Mouse (Mus musculus): ENCODE data around the gene Lrg1. TPM values are rescaled to one million over a fixed set of nuclear protein-coding genes. Genes with fewer than 3 reads are reported as not detected.
"Not testable (repeated sequence)": the region's sequence is repeated elsewhere in the genome, so short reads cannot be mapped to it uniquely, and the experiment has no call there.

The Lrg1 gene
- total RNA-seq, 2 experiments from 2014 or later = 13.2 to 25.5 TPM

DNA sequence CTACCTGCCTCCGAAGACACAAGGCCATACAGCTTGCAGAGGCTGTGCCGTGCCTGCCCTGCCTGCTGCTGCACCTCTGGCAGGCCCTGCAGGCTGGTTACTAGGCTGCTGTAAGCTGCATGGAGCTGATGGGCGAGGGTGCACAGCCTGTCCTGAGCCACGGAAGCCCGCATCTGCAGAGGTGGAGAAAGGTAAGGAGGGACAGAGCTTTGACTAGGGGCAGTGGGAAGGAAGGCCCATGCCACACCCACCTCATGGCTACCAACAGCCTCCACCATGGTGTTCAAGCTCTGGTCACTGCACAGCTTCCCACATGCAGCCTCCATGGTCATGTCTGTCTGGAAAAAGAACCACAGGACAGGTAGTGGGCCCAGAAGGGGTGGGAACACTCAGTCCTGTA, 19.6 kb downstream of the Lrg1 start:
- intact Hi-C loops (cut with DNase I) = no loop called here
- TF ChIP-seq CTCF (IDR thresholded peaks at IDR 0.05) = no peak
- H3K4me3 ChIP-seq = no peak overlapping the region
- H3K27ac ChIP-seq = peak overlapping the region; percentile 68
- DNase-seq = peak; percentile 44

DNA sequence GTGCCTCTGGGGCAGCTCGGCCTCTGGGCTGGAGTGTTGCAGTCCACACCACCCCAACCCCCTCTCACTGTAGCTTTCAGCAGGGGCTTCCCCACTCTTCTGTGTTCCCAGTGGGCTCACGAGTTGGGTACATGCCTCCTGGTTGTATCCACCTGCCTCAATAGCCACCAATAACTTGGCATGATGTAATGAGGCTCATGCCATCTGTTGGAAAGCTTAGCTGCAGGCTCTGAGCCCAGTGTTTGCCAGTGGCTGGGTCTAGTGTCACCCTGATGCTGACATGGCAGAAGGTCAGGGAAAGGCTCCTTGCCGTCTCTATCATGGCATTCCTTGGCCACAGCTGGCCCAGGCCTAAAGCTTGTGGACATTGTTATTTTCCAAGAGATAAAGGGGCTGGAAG, 21.0 kb downstream of the Lrg1 start:
- no peak overlapping the region for H3K4me3 ChIP-seq
- peak overlapping the region; percentile 68 for H3K27ac ChIP-seq
- intact Hi-C loops (cut with DNase I) = no loop called here
- no peak for TF ChIP-seq CTCF (IDR thresholded peaks at IDR 0.05)
- DNase-seq = peak; percentile 83

DNA sequence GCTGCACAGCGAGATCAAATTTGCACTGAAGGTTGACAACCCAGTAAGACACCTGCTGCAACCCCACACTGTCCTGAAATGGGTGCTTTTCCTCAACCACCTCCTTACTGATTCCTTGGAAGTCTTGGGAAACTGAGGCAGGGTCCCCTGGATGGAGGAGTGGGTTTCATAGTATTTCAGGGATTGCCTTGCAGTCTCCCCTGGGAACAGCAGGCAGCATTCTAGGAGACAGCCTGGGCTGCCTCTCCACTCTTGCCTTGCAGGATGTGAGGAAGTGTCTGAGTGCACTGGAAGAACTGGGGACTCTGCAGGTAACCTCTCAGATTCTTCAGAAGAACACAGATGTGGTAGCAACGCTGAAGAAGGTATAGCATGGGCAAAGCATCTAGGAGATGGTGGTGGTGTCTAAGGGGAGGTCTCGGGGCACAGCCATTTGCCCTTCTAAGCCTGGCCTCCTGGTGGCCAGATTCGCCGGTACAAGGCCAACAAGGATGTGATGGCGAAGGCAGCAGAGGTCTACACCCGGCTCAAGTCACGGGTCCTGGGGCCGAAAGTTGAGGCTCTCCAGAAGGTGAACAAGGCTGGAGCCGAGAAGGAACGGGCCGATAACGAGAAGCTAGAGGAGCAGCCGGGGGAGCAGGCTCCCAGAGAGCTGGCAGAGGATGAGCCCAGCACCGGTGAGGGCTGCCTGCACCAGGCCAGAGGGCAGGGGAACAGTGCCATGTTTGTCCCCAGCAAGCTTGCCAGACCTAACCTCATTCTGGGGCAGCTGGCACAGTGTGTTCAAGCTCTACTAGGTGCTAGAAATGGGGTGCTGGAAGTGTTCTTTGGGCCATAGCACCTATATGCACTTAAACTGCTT, 22.9 kb downstream of the Lrg1 start:
- H3K27ac ChIP-seq = peak overlapping the region; percentile 68
- peak; percentile 35; the same call in 1 of the 2 replicates for TF ChIP-seq CTCF (IDR thresholded peaks at IDR 0.05)
- peak; percentile 84 for DNase-seq
- intact Hi-C loops (cut with DNase I) = no loop called here
- no peak overlapping the region for H3K4me3 ChIP-seq

DNA sequence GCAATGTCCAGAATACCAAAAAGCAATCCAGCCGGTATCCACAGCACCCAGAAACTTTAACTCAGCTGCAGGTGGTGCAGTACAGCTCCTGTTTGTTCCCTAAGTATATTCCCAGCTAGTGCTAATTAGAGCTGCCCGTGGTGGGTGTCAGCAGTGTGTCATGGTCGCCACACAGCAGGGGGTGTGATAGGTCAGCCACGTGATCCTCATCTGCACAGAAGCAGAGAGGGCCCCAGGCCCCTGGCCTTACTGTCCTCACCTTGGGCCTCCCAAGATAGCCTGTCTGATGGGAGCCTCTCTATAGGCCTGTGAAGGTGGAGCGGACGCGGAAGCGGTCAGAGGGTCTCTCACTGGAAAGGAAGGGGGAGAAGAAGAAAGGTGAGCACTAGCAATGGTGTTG, 23.6 kb downstream of the Lrg1 start:
- DNase-seq = no peak
- intact Hi-C loops (cut with DNase I) = no loop called here

DNA sequence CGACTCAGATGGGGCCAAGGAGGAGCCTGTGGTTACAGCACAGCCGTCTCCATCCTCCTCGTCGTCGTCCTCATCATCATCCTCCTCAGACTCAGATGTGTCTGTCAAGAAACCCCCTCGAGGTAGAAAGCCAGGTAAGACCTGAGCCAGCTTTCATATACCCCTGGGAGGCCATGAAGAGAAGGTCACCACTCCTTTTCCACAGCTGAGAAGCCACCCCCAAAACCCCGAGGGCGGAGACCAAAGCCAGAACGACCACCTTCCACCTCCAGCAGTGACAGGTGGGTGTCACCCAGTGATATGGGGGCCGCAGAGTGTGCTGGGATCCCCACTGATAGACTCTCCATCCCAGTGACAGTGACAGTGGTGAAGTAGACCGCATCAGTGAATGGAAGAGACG, 24.9 kb downstream of the Lrg1 start:
- intact Hi-C loops (cut with DNase I) = no loop called here

More for the DNA sequence above, 23.6 kb downstream of the Lrg1 start:
- no peak overlapping the region for H3K4me3 ChIP-seq
- H3K27ac ChIP-seq = no peak overlapping the region
- TF ChIP-seq CTCF (IDR thresholded peaks at IDR 0.05) = no peak

DNA sequence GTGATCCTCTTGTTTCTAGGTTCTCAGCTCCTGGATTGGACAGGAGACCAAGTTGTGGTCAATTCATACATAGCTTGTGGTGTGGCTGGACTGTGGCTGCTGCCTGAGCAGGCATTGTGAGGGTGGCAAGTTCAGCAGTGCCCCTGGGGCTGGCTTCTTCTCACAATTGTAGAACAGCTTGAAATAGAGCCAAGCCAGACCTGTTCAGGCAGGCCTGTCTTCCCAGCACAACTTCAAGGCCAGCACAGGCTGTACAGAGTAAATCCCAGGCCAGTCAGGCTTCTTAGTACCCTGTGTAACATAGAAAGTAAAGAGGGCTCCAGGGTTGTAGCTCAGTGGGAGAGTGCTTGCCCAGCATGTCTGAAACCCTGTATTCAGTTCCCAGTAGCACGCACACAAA, 29.0 kb downstream of the Lrg1 start:
- DNase-seq = no peak
- Histone ChIP-seq H3K4me3 (no peak overlapping the region), H3K27ac (no peak overlapping the region)
- intact Hi-C loops (cut with DNase I) = no loop called here
- no peak for TF ChIP-seq CTCF (IDR thresholded peaks at IDR 0.05)

More for the DNA sequence above, 24.9 kb downstream of the Lrg1 start:
- DNase-seq = no peak
- Histone ChIP-seq H3K27ac (no peak overlapping the region), H3K4me3 (no peak overlapping the region)
- TF ChIP-seq CTCF (IDR thresholded peaks at IDR 0.05) = no peak

DNA sequence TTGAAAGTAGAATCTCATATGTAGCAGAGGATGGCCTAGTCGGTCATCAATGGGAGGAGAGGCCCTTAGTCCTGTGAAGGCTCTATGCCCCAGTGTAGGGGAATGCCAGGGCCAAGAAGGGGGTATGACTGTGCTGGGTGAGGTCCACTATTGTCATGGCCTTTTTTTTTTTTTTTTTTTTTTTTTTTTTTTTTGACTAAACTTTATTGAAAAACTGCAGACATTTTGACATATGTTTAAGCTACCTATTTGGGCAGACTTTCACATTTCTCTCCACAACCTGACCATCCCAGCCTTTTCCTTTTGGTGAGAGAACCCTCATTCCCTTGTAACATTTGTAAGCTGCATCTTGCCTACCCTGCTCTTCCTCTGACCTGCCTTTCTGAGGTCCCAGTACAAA, 29.5 kb downstream of the Lrg1 start:
- Histone ChIP-seq H3K4me3 (no peak overlapping the region), H3K27ac (no peak overlapping the region)
- no peak for DNase-seq
- no peak for TF ChIP-seq CTCF (IDR thresholded peaks at IDR 0.05)
- intact Hi-C loops (cut with DNase I) = no loop called here

DNA sequence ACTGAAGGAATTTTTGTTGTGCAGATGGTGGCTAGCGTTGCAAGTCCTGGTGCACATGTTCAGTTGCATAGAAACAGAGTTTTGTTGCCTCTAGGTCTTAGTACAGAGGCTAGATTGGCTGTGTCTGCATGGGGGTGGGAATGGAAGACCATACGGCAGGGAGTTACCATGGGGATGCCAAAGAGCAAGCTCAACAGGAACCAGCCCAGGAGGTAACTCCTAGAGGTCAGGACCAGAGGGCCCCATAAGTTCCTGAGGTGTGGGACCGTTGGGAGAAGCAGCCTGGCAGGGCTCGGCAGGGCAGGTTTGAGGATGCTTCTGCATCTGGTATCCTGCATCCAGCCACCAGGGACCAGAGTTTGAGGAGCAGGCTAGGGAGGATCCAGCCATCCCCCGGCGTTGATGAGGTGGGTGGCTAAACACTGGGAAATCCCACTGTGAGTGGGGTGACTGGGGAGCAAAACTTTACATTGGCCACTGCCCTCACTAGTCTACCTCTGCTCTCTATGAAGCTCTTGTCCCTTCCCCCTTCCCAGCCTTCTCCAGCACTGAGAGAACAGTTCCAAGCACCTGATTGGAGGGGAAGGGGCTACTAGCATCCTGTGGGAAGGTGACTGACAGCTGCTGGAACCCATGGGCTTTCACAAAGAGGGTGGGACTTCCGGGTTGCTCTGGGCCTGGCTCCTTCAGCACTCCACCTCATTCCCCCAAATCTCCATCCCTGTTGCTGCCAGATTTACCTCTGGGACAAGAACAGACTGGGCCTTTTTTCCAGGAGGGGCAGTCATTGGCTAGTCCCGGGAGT, 40.8 kb downstream of the Lrg1 start:
- Histone ChIP-seq H3K4me3 (peak overlapping the region; percentile 83), H3K27ac (peak overlapping the region; percentile 92; the same call in 1 of the 2 replicates)
- no peak for DNase-seq
- intact Hi-C loops (cut with DNase I) = no loop called here
- no peak for TF ChIP-seq CTCF (IDR thresholded peaks at IDR 0.05)

DNA sequence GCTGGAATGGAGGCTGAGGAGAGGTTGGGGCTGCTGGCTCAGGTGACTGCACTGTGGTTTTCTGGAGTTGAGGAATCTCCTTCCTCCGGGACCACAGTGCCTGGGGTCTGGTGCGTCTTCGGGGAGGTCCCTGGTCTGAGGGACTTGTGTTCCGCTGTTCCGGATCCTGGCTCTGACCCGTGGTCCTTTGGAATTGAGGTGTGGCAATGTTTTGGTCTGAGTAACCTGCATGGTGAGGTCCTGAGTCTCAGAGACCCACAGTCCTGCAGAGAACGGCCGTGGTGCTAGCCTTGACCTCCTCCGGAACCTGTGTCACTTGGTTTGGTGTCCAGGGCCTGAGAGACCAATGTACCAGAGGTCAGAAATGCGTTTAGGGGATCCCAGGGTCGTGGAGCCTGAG, 41.9 kb downstream of the Lrg1 start:
- TF ChIP-seq CTCF (IDR thresholded peaks at IDR 0.05) = no peak
- Histone ChIP-seq H3K4me3 (peak overlapping the region; percentile 83), H3K27ac (peak overlapping the region; percentile 92)
- intact Hi-C loops (cut with DNase I) = loop anchor here (5.0 kb wide), 1 partner anchor 43 kb away; the partner anchor contains the start of gene Sh3gl1
- DNase-seq = no peak

DNA sequence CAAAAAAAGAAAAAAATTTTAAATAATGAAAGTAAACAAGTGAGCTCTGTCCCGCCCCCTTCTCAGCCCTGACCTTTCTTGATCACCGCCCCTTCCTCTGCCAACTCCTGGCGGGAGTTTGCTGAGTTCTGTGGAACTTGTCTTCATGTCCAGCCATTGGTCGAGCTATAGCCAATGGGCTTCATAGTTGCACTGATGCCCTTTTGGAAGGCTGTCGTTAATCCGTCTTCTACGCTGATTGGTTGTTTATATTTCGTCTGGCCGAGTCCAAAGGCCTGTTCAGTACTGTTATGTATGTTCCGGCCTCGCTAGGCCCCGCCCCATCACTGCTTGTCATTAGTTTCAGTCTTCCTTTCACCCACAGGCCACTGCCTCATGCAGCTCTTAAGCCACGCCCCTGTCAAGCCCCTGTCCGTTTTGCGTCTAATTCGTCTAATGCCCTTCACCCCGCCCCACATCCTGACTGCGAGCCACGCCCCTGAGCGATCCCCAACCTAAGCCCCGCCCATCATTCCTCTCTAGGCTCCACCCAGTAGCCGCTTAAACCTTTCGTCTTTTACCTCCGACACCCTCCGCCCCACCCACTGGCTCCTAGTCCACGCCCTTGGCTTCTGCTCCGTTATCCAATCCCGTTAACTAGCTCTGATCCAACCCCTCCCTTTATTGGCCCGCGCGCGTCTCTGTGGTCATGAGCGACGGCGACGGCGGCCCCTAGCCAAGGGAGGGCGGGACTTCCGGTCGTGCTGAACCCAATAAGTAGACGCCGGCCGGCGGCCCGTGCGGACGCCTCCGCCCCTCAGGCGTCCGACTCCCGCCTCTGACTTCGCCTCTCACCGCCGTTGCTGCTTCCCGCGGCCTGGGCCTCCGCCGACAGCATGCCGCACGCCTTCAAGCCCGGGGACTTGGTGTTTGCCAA, 42.7 kb downstream of the Lrg1 start, which contains the start of gene Hdgfl2:
Gene Hdgfl2 (plus strand): TSS at position 755 of the 916 bp plus-strand sequence.
- DNase-seq = peak; percentile 100
- H3K27ac ChIP-seq = peak within 1 kb of the TSS; percentile 94
- intact Hi-C loops (cut with DNase I) = loop anchor here (5.0 kb wide), 1 partner anchor 42 kb away; the partner anchor contains the start of gene Sh3gl1
- TF ChIP-seq CTCF (IDR thresholded peaks at IDR 0.05) = no peak
- peak within 1 kb of the TSS; percentile 83 for H3K4me3 ChIP-seq

DNA sequence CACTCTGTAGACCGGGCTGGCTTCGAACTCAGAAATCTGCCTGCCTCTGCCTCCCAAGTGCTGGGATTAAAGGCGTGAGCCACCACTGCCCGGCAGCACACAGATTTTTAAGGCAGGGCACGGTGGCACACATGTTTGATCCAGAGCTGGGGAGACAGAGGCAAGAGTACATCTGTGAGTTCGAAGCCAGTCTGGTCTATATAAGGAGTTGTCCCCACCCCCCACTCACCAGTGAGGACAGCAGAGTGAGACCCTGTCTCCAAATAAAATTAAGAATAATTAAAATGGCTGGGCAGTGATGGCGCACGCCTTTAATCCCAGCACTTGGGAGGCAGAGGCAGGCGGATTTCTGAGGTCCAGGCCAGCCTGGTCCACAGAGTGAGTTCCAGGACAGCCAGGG, 43.4 kb downstream of the Lrg1 start:
- peak overlapping the region; percentile 94 for H3K27ac ChIP-seq
- not testable (repeated sequence) for DNase-seq
- peak overlapping the region; percentile 70 for H3K4me3 ChIP-seq
- intact Hi-C loops (cut with DNase I) = loop anchor here (5.0 kb wide), 1 partner anchor 41 kb away; the partner anchor contains the start of gene Sh3gl1

DNA sequence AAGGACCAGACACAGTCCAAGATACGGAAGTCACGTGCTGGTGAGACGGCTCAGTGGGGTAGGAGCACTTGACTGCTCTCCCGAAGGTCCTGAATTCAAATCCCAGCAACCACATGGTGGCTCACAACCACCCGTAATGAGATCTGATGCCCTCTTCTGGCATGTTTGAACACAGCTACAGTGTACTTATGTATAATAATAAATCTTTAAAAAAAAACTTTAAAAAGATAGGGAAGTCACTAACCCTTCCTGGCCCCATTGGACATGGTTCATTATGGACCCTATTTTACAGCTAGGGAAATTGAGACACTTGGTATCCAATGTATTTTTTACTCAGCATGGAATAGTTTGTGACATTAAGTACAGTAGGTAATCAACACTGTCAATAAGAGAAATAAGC, 44.3 kb downstream of the Lrg1 start:
- no peak for TF ChIP-seq CTCF (IDR thresholded peaks at IDR 0.05)

More for the DNA sequence above, 44.3 kb downstream of the Lrg1 start:
- no peak for DNase-seq
- intact Hi-C loops (cut with DNase I) = loop anchor here (5.0 kb wide), 1 partner anchor 40 kb away; the partner anchor contains the start of gene Sh3gl1
- Histone ChIP-seq H3K27ac (no peak overlapping the region), H3K4me3 (no peak overlapping the region)

All from gastrocnemius, adult 2 months (tissue).